Mouse (Mus musculus) adrenal gland, postnatal 10 days (tissue): ENCODE data around the gene Gm21958. TPM values are rescaled to one million over a fixed set of nuclear protein-coding genes. Genes with fewer than 3 reads are reported as not detected.
"Not testable (repeated sequence)": the region's sequence is repeated elsewhere in the genome, so short reads cannot be mapped to it uniquely, and the experiment has no call there.

Experiments
- DNase-seq: peaks from one replicate; pipeline ENCODE4 v3.0.0; 2021; ENCODE audit warnings: mixed read lengths
- total RNA-seq, 2 experiments: library from RNA; stranded (reverse); gene quantifications; 2 replicates each; pipeline ENCODE4 v1.2.3; 2021

Gene Gm21958
- total RNA-seq, 2 experiments from 2014 or later: not detected

DNA sequence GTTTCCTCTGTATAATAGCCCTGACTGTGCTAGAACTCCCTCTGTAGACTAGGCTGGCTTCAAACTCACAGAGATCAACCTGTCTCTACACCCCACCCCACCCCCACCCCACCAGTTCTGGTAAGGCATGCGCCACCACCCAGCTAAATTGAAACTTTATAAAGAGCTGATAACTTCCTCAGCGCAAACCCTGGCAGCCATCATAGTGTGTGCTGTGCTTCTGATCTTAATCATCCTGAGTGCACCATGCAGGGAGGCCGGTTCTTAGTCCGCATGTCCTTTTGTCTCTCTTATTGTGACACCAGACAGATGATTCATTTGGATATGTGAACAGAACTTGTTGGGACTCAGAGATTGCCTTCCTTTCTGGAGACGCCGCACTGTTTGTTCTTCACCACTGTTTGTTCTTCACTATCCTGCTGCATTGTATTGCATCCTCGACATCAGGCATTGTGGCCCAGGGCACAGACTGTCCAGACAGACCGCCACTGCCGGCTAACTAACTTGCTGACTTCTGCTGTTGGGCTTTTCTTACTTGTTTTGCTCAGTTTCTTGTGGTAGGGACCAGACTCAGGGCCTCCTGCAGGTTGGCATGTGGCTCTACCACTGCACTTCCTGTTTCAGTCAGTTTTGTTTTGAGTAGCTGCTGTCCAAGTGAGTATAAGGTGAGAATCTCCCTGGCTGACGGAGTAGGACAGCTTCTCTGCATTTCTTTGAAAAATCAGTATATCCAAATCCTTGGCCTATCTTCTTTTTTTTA lies 9.8 kb upstream of the Gm21958 start:
- DNase-seq: no peak

DNA sequence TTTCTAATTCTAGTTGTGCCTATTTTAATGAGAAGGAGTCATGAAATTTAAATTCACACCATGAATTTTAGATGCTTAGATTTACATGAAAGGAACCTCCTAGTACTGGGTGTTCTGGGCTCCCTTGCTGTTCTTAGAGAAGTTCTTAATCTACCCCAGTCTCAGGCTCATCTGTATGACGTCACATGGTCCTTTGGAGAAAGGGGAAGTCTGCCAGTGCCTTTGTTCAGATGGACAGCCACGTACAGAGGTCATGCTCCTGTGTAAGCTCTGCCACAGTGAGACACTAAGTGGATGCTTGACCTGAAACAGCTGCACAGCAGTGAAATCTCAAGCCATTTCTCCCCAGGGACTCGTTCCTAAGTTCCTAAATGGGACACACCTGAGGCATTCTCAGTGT lies 4.8 kb upstream of the Gm21958 start:
- DNase-seq: no peak

DNA sequence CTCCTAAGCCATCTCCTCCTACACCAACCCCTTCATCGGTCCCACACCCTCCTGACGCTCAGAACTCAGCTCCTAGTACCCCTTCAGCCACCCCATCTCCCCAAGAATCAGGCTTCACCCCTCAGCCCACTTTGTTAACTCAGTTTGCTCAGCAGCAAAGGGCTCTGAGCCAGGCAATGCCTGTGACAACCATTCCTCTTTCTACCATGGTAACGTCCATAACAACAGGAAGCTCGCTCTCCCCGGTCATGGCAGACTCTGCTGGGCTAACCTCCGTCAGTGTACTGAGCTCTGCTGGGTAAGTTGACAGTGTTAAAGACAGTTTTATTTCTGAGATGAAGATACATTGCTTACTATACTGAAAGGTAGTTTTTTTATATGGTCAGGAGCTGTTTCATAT lies 3.2 kb upstream of the Gm21958 start:
- DNase-seq: no peak

DNA sequence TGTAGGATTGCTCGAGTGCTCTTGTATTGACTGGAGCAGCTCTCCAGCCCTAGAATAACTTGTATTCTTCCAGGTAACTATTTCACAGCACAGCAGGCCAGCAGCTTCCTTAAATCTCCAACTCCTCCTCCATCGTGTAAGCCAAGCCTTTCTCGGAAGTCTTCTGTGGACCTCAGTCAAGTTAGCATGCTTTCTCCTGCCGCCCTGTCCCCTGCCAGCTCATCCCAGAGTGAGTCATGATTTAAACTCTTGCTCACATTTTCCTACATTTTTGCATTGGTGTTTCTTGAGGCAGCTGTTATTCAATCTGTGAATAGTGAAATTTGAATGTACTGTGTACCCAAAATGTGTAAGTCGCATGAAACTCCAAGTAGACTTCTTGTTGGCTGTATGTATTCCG lies 1.3 kb upstream of the Gm21958 start:
- DNase-seq: no peak

DNA sequence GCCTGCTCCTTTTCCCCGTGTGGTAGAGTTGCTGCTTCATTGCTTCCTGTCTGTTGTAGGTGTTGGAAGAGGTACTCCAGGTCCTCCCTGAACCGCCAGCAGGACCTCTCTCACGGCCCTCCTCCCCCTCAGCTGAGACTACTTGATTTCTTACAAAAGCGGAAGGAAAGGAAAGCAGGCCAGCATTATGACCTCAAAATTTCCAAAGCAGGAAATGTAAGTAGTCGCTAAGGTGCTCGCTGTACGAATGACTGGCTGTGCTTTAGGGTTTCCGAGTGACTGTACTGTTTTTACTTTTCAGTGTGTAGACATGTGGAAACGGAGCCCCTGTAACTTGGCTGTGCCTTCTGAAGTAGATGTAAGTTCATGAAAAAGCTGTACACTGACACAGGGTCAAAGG lies 5.2 kb downstream of the Gm21958 start:
- DNase-seq: no peak

DNA sequence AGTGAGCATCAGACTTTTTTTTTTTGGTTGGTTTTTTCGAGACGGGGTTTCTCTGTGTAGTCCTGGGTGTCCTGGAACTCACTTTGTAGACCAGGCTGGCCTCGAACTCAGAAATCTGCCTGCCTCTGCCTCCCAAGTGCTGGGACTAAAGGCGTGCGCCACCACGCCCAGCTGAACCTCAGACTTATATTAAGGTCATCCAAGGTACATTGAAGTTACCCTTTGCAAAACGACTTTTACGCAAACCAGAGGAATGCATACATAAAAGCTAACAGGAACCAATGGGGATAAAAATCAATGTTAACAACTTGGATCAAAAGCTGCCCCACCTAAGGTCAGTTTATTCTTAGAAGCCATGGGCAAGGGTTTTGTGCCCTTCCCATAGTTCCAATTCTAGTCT lies 10.0 kb downstream of the Gm21958 start:
- not testable (repeated sequence) for DNase-seq

DNA sequence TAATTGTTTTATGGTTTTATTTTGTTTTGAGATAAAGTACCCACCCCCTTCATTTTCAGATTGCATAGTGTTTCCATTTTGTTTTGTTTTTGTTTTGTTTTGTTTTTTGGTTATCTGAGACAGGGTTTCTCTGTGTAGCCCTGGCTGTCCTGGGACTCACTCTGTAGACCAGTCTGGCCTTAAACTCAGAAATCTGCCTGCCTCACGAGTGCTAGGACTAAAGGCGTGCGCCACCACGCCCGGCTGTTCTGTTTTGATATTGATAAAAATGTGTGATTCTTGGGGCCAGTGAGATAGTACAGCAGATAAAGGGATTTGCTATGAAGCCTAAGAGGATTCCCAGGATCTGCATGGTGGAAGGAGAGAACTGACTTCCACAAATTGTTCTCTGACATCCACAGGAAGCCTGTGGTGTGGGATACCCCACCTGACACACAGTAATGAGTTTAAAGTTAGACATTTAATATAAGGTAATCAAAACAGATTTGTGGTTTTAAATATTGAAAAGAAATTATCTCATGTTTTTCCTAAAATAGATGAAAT lies 14.3 kb downstream of the Gm21958 start:
- no peak for DNase-seq

DNA sequence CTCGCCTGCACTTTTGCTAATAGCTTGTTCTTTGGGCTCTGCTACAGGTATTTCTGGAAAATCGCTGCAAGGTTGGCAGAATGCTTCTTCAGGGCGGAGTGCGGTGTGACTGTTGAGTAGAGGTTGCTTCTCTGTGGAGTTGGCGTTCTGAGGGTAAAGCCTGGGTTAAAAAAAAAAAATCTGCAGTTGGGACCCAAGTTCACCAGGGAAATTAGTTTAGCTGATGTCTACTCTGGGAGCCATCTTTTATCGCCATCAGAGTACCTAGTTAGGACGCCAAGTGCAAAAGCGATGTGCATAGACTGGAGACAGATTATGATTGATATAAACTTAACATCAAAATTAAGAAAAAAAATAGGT lies 21.1 kb downstream of the Gm21958 start:
- DNase-seq: no peak

DNA sequence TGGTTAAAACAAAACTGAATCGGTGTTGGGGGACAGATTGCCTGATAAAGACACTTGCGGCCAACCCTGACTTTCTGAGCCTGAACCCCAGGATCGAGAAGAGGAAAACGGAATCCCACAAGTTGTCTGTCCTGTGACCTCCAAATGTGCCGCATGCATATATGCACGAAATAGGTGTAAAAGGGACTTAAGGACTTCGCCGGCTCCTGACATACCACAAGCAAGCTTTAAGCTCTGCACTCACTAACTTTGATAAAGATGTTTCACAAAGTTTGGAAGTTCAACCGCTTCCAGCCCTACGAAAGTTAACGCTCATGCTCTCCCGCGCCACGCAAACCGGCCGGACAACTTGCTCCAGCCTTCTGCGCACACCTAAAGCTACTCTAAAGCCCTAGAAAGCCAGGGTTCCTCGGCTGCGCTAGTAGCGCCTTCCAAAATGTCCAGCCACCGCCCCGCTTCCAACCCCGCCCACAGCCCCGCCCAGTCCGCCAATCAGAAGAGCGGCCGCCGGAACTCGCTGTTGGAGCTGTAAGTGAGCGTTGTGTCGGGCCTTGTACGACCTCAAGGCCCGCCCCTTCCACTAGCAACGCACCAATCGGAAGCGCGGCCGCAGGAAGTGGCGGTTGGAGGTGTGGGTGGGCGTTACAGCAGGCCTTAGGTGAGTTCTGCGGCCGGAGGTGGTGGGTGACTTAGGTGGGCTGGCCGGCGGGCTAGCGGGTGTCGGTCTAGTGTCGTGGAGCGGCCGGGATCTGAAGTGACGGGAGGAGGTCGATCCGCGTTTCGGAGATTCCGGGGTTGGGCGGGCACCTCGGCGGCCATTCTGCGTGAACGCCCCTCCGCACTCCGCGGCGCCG lies 21.7 kb downstream of the Gm21958 start, which contains the start of gene Supt20:
TSS of gene Supt20 (plus strand) at position 606 of the 854 bp plus-strand sequence.
- peak; percentile 96 for DNase-seq

DNA sequence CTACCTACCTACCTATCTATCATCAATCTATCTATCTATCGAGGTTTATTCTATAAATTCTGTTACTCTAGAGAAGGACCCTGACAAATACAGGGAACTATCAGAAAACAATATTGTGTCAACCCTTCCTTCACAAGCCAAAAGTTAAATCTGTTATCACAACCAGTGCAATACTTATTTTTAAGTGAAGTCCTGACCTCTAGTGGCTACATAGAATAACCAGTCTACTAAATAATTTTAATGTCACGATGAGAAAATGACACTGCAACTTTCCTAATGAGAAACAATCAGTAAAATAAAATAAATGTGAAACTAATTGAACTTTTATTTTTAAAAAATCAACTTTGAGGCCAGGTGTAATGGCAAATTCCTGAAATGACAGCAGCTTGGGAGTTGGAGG lies 25.1 kb downstream of the Gm21958 start:
- DNase-seq: no peak

DNA sequence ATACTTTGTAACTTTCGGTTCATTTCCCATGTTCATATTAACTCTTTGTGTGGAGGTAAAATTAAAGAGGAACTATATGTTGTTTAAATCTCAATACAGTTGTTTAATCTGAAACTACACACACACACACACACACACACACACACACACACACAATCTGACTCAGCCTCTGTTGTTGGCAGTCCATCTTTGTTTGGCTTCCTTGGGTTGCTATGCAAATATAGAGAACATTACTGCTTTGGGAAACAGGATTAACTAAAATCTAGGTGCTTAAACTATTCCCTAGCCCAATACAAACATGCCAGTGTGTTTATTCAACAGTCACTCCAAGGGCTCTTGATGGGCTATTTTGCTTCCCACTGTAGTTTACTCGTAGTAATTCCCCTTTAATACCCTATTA lies 26.9 kb downstream of the Gm21958 start:
- DNase-seq: no peak

DNA sequence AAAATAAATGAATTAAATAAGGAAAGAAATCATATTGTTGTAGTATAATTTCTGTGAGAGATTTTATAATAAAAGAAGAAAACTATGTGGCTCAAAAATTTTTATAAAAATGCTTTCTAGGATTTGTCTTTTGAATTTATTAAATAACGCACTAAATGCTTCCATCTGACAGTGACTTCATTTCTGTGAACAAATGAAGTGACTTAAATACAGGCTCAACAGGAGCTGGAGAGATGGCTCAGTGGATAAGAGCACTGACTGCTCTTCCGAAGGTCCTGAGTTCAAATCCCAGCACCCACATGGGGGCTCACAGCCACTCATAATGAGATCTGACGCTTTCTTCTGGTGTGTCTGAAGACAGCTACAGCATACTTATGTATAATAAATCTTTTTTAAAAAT lies 29.0 kb downstream of the Gm21958 start:
- no peak for DNase-seq

DNA sequence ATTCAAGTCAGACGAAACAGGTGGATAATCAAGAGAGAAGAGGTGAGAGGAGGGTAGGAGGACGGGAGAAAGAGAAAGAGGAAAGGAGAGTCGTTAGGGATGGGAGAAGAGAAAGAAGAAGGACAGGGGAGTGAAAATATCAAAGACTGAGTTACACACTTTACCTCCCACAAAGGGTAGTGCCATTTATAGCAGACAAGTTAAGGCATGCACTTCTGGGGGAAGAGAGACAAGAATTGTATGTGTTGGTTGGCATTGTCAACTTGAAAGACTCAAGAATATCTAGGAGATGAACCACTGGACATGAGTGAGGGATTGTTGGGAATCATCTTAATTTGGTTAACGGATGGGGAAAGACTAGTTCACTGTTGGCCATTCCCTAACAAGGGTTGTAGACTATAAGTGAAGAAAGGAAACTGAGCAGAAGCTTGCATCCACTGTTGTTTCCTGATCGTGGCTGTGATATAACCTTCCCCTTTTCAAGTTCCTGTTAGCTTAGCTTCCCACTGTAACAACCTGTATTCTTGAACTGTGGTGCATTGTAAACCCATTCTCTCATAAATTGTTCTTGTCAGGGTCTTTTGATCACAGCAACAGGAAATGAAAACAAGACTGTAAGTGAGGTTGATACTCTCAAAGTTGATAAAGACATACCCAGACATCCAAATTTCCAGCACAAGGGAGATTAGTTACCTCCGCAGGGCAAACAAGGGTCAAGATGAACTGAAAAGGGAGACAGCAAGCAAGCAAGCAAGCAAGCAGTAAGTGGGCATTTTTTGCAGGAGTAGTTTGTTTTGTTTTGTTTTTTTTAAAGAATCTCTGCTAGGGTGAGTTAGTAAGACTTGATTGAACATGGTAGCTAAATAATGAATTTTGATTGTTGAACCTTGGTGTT lies 32.6 kb downstream of the Gm21958 start:
- DNase-seq: no peak

DNA sequence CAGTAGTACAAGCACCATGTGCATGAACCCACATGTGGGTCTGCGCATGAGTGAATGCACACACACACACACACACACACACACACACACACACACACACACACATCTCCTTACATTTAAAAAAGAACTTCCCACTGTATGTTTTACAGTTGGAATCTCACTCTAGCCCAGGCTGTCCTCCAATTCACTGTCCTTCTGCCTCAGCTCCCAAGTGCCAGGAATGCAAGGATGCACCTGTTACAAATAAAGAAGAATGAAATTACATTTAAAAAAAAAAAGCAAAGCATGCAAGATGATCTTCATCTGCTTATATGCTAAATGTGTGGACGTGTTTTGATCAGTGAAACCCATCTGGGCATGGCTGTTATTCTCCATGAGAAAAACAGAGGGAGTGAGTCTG lies 37.3 kb downstream of the Gm21958 start:
- DNase-seq: no peak

DNA sequence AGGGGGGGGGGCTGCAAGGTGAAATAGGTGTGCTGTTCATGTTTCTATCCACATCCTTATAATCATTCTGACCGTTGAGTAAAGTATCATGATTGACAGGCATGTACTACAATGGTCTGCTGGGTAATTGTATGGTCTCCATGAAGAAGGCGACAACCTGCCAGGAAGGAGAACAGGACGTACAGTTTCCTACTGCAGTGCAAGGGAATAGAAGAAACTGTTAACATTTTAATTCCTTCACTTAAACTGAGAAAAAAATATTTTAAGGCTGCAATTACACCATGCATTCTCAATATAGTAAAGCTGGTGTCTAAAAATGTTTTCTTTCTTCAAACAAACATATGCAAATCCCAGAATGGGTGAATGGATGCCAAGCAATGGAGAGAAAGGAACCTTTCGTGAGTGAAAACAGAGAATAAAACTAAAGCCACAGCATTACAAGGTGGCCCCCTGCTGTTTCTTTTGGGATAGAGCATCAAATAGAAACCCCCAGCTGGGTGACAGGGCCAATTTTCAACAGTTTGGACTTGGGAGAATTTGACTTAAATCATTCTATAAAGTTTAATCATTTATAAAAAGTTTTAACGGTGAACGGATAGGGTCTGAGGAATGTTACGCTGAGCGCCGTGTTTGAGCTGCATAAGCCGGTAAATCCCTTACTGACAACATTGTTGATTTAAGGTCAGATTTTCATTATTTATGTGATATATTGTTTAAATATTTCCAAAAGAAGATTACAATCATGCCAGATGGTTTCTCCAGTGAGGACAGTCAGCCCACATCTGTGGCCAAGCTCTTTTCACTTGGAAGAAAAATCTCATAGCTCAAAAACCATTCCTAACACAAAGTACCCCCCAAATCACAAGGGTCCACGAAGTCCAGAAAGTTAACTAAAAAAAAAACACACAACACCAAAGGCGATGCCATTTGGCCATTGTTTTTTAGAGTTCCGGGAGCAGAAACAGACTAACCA lies 41.3 kb downstream of the Gm21958 start:
- peak; percentile 53 for DNase-seq

DNA sequence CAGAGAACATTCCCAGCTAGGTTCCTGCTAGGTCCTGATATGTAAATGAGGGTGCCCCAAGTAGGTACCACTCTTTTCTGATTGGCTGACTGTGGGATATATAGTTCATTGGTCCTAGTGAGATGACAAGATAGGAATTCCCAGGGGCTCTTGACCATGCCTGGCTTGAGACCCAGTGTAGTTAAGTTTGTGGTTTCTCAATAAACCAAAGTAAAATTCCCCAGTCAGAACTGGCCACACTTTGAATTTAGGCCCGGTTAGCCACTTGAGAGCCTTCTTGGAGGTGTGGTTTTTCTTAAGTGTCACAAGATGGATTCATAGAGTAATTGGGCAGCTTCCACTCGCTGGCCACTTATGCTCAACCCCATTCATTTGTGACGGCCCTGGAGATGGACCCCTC lies 42.0 kb downstream of the Gm21958 start:
- no peak for DNase-seq

DNA sequence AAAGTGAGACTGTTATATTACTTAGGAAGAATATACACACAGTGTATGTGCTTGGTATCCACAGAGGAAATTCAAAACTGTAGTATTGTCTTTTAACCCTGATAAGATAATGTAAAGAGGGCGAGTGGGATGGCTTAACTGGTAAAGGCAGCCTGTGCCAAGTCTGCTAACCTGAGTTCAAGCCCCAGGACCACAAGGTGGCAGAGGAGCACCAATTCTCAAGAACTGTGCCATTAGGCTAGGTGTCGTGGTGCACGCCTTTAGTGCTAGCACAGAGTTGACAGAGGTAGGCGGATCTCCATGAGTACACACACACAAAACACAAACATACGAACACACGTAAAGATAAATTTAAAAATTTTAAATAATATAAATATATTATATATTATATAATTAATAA lies 44.6 kb downstream of the Gm21958 start:
- no peak for DNase-seq

DNA sequence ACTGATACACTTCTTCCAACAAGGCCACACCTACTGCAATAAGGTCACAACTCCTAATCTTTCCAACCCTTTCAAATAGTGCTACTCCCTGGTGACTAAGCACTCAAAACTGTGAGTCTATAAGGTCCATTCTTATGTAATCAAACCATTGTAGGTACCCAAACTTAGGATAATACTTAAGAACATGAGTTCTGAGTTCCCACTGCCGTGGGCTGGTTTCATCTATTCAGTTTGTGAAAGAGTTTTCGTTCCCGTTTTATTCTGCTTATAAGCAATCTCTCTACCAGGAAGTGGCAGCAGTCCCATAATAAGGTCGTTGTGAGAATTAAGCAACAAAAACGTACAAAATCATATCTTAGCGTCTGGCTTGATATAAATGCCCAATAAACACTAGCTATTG lies 45.4 kb downstream of the Gm21958 start:
- DNase-seq: no peak

DNA sequence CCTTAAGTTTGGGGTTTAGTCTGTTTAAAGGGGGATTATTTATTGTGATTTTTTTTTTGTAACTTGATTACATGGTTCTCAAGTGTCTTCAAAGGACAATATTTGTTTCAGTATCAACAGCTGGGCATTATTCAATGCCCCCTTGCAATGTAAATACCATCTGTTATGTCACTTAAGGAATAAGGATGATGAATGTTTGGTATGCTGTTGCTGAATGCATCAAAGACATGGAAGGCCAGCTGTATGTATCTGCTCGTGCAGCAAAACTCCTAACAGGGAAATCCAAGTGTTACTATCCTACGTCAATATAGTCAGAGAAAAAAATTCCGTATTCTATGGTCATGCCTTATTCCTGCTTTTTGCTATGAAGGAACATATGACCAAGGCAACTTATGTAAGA lies 46.0 kb downstream of the Gm21958 start:
- DNase-seq: no peak
